Mouse (Mus musculus) Patski (cell line): ENCODE data around the gene Lnx1. TPM values are rescaled to one million over a fixed set of nuclear protein-coding genes. Genes with fewer than 3 reads are reported as not detected.

Experiments used
- ATAC-seq: fragments of 100-300 bp; one replicate; pipeline ENCODE4 v1.8.0; 2021
- CTCF ChIA-PET: fragments of 350-600 bp; sonication (Branson Sonifier 250); formaldehyde crosslinking; loops from one replicate; lab custom pipeline; 2022; ENCODE audit warnings: inconsistent platforms; lab: Charles Lee
- POLR2A ChIA-PET: fragments of 350-600 bp; sonication (Branson Sonifier 250); formaldehyde crosslinking; loops from one replicate; lab custom pipeline; 2022; ENCODE audit warnings: antibody characterized with exemption, inconsistent platforms; lab: Charles Lee
- DNase-seq: peaks from one replicate; pipeline ENCODE4 v3.0.0-alpha.2; 2011; ENCODE audit warnings: low read depth, low spot score
- H3K27me3 ChIP-seq: fragments of 371-371 bp; one replicate; pipeline ENCODE4 v1.5.1; 2021
- CTCF ChIP-seq: fragments of 100-300 bp; IDR thresholded peaks from one replicate; pipeline ENCODE4 v1.5.1; 2021
- in situ Hi-C: fragments of 300-500 bp; cut with MboI; formaldehyde crosslinking; loops from 3 replicates; pipeline ENCODE4 v1.11.1; 2018; ENCODE audit warnings: low pct_unique_long_range_greater_than_20kb, mixed read lengths
- polyA plus RNA-seq: library from polyadenylated mRNA; unstranded; gene quantifications from one replicate; pipeline ENCODE4 v1.2.3, GENCODE M21; 2021

The Lnx1 gene
- polyA plus RNA-seq, 1 experiment from 2014 or later = 0.09 TPM

GRCm38 (mm10) chr5:74678693-74679092 is 24.0 kb downstream of the Lnx1 start:
- POLR2A ChIA-PET = interaction anchor here (1.4 kb wide), 1 partner anchor 10 kb away, joined by 4 read pairs; no protein-coding TSS in a partner anchor
- ATAC-seq (no peak), DNase-seq (no peak)
- in situ Hi-C loops = no loop called here
- CTCF ChIA-PET = interaction anchor here (1.0 kb wide), 1 partner anchor 13 kb away, joined by 3 read pairs; no protein-coding TSS in a partner anchor
- TF ChIP-seq CTCF = no peak
- no peaks in the 10 kb centered on the region for H3K27me3 ChIP-seq

DNA sequence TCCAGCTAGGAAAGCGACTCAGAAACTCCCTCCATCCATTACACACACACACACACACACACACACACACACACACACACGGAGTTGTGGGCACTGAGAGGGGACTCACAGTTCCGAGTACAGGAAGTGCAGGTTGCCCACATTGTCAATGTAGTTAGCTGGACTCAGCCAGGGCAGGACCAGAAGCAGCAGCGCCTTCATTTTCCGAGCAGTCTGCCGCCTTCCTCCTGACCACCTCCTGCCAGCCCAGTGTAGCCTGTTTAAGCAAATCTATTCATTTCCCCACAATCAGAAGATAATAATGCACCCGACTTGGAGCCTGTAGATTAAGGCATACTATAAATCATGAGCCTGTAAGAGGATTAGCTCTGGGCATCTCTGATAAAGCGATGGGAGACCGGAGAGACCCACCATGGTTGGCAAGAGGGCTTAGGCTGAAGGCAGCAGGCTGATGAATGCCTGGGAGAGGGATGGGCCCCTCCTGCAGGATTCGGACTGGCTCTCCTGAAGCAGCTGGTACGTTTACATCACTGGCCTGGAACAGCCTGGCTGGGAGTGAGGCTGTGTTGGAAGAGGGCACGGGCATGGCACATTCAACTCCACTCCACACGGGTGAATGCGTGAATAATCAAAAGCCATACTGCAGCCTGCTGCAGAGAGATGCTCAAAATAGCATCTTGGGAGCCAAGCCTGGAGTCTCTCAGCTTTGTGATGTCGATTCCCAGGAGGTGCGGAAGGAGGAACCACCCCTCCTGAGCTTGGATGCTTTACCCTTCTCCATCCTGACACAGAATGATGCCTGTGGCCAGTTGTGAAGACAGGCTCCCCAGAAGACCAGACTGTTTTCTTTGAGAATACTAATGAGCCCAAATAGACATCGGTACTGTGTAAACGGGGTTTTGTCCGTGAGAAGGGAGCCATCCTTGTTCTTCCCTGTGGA is 25.0 kb downstream of the Lnx1 start:
- no peaks in the 10 kb centered on the region for H3K27me3 ChIP-seq
- in situ Hi-C loops = no loop called here
- CTCF ChIA-PET = interaction anchor here (1.0 to 1.8 kb wide), 2 partner anchors 12 to 36 kb away, joined by 3 to 4 read pairs; no protein-coding TSS in a partner anchor
- ATAC-seq (no peak), DNase-seq (no peak)
- POLR2A ChIA-PET = interaction anchor here (1.3 to 1.4 kb wide), 2 partner anchors 9 to 87 kb away, joined by 4 read pairs; no protein-coding TSS in a partner anchor
- no peak for TF ChIP-seq CTCF

DNA sequence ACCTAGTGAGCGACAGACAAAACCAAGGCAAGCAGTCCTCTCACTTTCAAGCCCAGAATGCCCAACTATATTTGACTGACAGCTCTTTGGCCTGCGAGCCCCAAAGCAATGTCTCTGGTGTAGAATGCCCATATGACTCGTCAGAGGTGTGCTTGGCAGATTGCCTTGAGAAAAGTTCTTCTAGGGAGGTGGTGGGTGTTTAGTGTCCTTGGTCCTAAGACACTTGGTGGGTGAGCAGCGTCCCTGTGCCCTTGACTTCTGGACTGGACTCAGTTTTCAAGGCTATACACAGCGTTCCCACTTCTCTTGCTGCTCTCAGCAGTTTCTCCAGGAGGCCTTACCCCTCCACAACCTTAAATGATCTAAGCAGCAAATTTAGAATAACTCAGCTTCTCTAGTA is 30.2 kb downstream of the Lnx1 start:
- ChIA-PET CTCF (interaction anchor here (1.5 kb wide), 1 partner anchor 10 kb away, joined by 3 read pairs; no protein-coding TSS in a partner anchor), POLR2A (no interaction called here)
- ATAC-seq = no peak
- TF ChIP-seq CTCF = no peak
- no peaks in the 10 kb centered on the region for H3K27me3 ChIP-seq
- in situ Hi-C loops = no loop called here
- DNase-seq = no peak

- CTCF ChIA-PET = no interaction called here
- POLR2A ChIA-PET = no interaction called here
- DNase-seq (no peak), ATAC-seq (no peak)
- no peak for TF ChIP-seq CTCF
- in situ Hi-C loops = no loop called here
- no peaks in the 10 kb centered on the region for H3K27me3 ChIP-seq
Observed at GRCm38 (mm10) chr5:74670877-74671276, 31.8 kb downstream of the Lnx1 start.

GRCm38 (mm10) chr5:74669925-74670324 is 32.8 kb downstream of the Lnx1 start:
- DNase-seq (no peak), ATAC-seq (no peak)
- CTCF ChIA-PET = interaction anchor here (0.7 kb wide), 1 partner anchor 249 kb away, joined by 3 read pairs; no protein-coding TSS in a partner anchor
- TF ChIP-seq CTCF = no peak
- POLR2A ChIA-PET = no interaction called here
- in situ Hi-C loops = no loop called here
- no peaks in the 10 kb centered on the region for H3K27me3 ChIP-seq

DNA sequence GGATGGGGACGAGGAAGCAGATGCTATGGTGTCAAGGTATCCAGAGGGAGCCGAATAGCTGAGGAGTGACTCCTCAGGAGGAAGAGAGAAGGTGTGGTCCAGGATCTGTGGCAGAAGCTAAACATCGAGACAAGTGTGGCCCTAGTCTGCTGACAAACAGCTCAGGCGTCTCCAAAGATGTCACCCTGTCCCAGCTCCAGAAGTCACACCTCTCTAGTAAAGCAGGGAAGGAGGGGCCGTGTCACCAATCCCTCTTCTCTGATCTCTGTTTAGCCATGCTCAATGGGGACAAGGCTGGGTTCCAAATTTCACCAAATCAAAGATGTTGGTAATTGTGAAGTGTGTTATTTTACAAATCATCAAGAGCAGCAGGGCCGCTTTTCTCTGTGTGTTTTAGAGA is 33.8 kb downstream of the Lnx1 start:
- ATAC-seq (no peak), DNase-seq (no peak)
- H3K27me3 ChIP-seq = no peaks in the 10 kb centered on the region

DNA sequence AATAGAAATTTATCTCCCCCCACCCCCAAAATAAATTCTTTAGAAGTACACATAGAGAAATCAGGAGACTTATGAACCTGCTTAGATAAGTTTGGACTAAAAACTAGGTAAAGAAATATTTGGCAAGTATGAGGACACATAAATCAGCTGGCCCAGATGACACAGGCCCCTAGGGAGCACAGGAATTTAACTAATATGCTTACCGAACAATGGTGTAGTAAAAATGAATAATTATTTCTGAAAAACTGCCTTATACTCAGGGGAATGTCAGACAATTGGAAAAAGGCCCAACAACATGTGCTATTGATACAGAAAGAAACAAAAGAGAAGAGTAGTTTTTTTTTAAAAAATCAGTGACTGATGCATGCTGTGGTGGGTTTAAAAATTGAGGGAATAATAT is 40.1 kb downstream of the Lnx1 start:
- in situ Hi-C loops = no loop called here
- no peak for TF ChIP-seq CTCF
- DNase-seq (no peak), ATAC-seq (no peak)
- no peaks in the 10 kb centered on the region for H3K27me3 ChIP-seq
- ChIA-PET POLR2A (interaction anchor here (0.6 kb wide), 1 partner anchor 319 kb away, joined by 3 read pairs; no protein-coding TSS in a partner anchor), CTCF (interaction anchor here (1.0 kb wide), 1 partner anchor 11 kb away, joined by 3 read pairs; no protein-coding TSS in a partner anchor)

More for the DNA sequence above, 33.8 kb downstream of the Lnx1 start:
- CTCF ChIA-PET = interaction anchor here (1.1 to 1.5 kb wide), 4 partner anchors 11 to 292 kb away, joined by 3 to 4 read pairs (median 3); no protein-coding TSS in a partner anchor
- in situ Hi-C loops = no loop called here
- POLR2A ChIA-PET = interaction anchor here (1.3 kb wide), 1 partner anchor 9 kb away, joined by 4 read pairs; no protein-coding TSS in a partner anchor
- TF ChIP-seq CTCF = no peak

GRCm38 (mm10) chr5:74661734-74662560 is 40.8 kb downstream of the Lnx1 start:
- ATAC-seq = no peak
- DNase-seq = no peak
- ChIA-PET CTCF (interaction anchor here (1.0 kb wide), 1 partner anchor 11 kb away, joined by 3 read pairs; no protein-coding TSS in a partner anchor), POLR2A (interaction anchor here (0.6 kb wide), 1 partner anchor 319 kb away, joined by 3 read pairs; no protein-coding TSS in a partner anchor)
- H3K27me3 ChIP-seq = no peaks in the 10 kb centered on the region
- in situ Hi-C loops = no loop called here
- no peak for TF ChIP-seq CTCF

DNA sequence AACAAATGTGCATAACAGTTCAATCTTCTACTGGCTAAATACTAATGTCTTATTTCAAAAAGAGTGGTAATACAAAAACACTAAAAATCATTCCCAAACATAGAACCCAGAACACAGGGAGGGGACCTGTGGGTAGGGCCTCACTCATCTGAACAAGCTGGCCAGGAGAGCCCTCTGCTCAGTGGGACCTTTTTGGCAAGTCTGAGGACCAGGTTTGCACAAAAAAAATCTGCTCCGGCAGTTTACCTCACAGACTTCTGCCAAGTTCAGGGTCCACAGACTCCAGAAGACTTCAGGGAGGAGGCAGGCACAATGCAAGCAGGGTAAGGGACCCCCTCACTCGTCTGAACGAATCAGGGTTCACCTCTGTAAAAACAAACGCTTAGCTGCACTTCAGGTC is 42.9 kb downstream of the Lnx1 start:
- POLR2A ChIA-PET = no interaction called here
- TF ChIP-seq CTCF = no peak
- in situ Hi-C loops = no loop called here
- no peak for DNase-seq
- CTCF ChIA-PET = interaction anchor here (0.8 to 3.4 kb wide), 2 partner anchors 14 to 18 kb away, joined by 3 to 9 read pairs; no protein-coding TSS in a partner anchor
- H3K27me3 ChIP-seq = no peaks in the 10 kb centered on the region
- ATAC-seq = no peak

GRCm38 (mm10) chr5:74659281-74659680 is 43.4 kb downstream of the Lnx1 start:
- H3K27me3 ChIP-seq = no peaks in the 10 kb centered on the region
- ChIA-PET CTCF (interaction anchor here (3.4 kb wide), 1 partner anchor 18 kb away, joined by 9 read pairs; no protein-coding TSS in a partner anchor), POLR2A (interaction anchor here (0.6 kb wide), 1 partner anchor 320 kb away, joined by 3 read pairs; no protein-coding TSS in a partner anchor)
- TF ChIP-seq CTCF = no peak
- in situ Hi-C loops = no loop called here
- DNase-seq (no peak), ATAC-seq (no peak)
